Mouse (Mus musculus) cortical plate, adult 2 months (tissue): ENCODE data around the gene Osbp2.

Source experiments
- CTCF ChIP-seq: fragments of 200-500 bp; IDR thresholded peaks from 2 replicates; pipeline ENCODE4 v1.5.1; 2011; ENCODE audit warnings: mild to moderate bottlenecking, control low read depth, low read length; ENCODE audit not compliant: insufficient read depth; ENCODE audit errors: extremely low read depth
- POLR2A ChIP-seq: fragments of 200-500 bp; IDR thresholded peaks from 2 replicates; pipeline ENCODE4 v1.6.1; 2011; ENCODE audit warnings: mild to moderate bottlenecking, low read length, control low read depth; ENCODE audit not compliant: insufficient read depth; ENCODE audit errors: extremely low read depth

- TF ChIP-seq CTCF (no peak), POLR2A (no peak)
These were observed 189.2 kb downstream of the Osbp2 start for GRCm38 (mm10) chr11:3674545-3674944.
